Mouse (Mus musculus) kidney, adult 2 months (tissue): ENCODE data around the gene Msmp.

Experiments used
- CTCF ChIP-seq: fragments of 200-500 bp; conservative IDR thresholded peaks from 2 replicates; pipeline ENCODE4 v1.5.1; 2011; ENCODE audit warnings: low read depth, mild to moderate bottlenecking, control low read depth, low read length, moderate library complexity, mixed read lengths; ENCODE audit not compliant: insufficient read depth, insufficient read length
- POLR2A ChIP-seq: fragments of 200-500 bp; IDR thresholded peaks from one replicate; pipeline ENCODE4 v1.6.1; 2011; ENCODE audit warnings: low read depth, low read length, control low read depth

DNA sequence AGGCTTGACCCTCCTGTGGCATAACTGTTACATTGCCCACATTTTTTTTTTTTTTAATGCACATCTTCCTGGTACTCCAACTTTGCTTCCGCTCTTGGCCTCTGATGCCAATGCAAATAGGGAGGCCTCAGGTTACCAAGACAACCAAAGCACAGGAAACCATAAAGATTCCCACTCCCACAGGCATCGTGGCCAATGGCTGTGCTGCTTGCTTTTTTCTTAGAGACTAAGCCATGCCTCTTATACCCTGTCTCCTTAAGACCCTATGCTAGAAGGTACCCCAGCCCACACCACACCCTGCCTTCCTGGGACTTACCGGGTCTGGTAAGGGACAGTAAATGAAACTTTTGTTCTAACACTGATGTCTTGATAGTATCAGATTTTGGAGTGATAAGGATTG, 9.2 kb upstream of the Msmp start:
- TF ChIP-seq CTCF (no peak), POLR2A (no peak)
